Mouse (Mus musculus): ENCODE data around the gene Mcts1. TPM values are rescaled to one million over a fixed set of nuclear protein-coding genes. Genes with fewer than 3 reads are reported as not detected.
A peak's percentile ranks its signal among the peaks of the same experiment; 100 is the strongest.

The Mcts1 gene
- total RNA-seq (2021) = 10 to 100 TPM; 40.4 to 44.3 TPM

DNA sequence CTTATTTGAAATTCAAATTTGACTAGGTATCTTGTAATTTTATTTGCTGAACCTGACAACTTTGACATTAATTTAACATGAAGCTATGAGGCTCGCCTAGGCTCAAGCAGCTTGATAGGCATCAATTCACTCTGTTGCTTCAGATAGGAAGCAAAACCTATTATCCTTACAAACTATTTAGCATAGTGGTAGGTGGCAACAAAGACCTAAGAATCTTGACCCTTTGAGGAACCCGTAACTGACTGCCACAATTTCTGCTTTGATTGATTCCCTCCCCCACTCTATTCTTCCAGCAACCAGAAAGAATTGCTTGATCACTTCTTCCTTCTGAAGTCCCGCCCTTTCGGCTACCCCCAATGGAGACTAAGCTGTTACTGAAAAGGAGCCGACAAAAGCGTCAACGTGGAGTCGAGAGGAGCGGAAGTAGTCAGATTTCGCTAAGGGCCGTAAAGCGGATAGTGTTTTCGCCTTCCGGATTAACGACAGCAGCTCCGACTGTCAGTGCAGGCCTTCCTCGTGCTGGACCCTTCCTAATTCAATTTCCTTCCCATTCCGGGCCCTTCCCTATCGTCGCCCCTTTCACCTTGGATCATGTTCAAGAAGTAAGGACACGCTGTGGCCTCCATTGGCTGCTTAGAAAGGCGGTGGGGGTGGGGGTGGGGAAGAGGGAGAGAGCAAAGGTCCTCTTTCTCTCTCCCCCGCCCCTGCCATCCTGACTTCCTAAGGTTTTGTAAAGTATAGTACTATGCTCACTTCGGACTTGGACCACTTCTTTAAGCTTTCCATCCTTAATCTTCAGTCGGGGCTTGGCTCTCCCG, at the start of gene Mcts1:
Gene Mcts1, plus strand, starts transcription at position 402 of the 818 bp plus-strand sequence.
- intact Hi-C loops (cut with DNase I) = loop anchor here (5.0 kb wide), 2 partner anchors 33 to 37 kb away; partner anchors contain the start of gene C1galt1c1
- peak; percentile 50 for DNase-seq (ENCODE audit: low spot score)

DNA sequence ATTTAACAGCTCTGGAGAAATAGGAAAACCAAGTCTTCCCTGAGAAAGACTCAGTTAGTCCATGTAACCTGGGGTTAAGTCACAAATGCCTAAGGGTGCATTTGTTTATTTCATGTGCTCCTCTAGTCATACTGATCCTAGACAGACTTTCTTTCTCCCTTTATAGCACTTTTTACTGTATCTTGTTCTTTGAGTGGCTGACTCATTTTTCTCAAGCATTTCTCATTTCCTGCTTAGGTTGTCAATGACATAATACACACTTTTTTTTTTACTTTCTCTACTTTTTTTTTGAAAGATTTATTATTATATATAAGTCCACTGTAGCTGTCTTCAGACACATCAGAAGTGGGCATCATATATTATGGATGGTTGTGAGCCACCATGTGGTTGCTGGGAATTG, 47.1 kb upstream of the Mcts1 start:
- intact Hi-C loops (cut with DNase I) = no loop called here
- no peak for DNase-seq (ENCODE audit: low spot score)

DNA sequence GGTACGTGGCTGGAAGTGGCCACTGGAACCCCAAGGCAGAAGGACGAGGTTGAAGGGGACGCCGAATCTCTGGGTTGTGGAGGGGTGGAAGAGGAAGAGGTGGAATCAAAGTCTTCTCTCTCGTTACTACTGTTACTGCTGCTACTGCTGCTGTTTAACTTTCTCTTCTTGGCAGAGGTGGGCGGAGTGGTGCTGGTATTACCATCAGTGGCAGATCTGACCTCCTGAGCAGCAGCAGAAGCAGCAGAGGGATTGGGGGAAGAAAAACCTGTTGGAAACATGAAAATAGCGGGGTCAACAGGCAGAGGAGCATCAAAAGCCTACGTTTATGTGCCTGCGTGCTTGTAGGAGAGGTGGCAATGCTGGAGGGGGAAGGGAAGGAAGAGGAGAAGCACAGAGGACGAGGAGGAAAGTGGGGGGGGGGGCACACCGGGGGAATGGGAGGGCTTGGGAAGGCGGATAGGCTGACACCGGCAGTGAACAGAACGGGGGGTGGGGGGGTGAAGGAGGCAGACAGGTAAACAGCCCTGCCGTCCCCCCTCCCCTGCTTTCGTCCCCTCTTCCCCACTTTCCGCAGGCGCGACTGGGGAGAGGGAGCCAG, 36.3 kb upstream of the Mcts1 start:
- intact Hi-C loops (cut with DNase I) = no loop called here
- DNase-seq (ENCODE audit: low spot score) = no peak

DNA sequence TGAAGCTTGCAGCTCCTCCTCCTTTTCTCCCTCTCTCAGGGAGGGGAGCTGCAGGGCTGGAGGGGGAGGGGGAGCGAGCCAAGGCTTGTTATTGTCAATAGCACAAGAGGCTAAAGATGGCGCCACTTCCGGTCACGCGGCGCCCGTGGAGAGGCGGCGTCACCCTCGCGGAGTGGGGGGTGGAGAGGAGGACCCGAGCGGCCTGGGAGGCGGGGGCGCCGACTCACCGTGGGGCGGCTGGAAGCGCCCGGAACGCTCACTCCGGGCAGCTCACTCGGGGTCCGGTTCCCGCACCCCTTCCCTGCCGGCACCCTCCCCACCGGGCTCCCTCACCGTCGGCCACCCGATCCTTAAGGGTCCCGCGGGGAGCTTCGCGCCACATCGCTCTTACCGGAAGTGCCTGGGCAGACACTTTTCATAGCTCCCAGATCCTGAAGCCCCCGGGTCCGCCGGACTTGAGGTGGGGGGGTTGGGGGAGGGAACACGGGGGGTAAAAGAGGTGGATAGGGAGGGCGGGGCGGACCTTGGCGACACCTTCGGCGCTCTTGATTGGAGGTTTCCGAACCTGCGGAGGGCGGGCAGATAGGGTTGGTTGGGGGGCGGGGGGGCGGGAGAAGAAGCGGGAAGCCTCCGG, 35.7 kb upstream of the Mcts1 start:
- intact Hi-C loops (cut with DNase I) = loop anchor here (5.0 kb wide), 1 partner anchor 38 kb away; the partner anchor contains the start of gene Mcts1
- DNase-seq (ENCODE audit: low spot score) = peak; percentile 83

DNA sequence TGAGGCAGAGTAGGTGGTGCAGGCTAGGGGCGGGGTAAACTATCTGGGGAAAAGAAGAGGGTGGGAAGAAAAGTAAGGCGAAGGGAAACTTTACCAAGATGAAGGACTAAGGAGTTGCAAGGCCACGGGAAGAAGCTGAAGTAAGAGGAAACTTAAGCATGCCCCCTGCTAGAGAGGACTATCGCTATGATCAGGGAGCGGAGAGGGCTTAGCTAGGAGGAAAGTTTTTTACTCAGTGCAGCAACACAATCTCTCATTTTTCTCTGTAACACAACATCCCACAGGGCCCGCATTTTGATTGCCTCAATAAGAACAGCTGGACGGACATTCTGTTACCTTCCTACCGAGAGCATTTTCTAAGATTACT, 35.2 kb upstream of the Mcts1 start:
- intact Hi-C loops (cut with DNase I) = loop anchor here (5.0 kb wide), 1 partner anchor 37 kb away; the partner anchor contains the start of gene Mcts1
- no peak for DNase-seq (ENCODE audit: low spot score)

DNA sequence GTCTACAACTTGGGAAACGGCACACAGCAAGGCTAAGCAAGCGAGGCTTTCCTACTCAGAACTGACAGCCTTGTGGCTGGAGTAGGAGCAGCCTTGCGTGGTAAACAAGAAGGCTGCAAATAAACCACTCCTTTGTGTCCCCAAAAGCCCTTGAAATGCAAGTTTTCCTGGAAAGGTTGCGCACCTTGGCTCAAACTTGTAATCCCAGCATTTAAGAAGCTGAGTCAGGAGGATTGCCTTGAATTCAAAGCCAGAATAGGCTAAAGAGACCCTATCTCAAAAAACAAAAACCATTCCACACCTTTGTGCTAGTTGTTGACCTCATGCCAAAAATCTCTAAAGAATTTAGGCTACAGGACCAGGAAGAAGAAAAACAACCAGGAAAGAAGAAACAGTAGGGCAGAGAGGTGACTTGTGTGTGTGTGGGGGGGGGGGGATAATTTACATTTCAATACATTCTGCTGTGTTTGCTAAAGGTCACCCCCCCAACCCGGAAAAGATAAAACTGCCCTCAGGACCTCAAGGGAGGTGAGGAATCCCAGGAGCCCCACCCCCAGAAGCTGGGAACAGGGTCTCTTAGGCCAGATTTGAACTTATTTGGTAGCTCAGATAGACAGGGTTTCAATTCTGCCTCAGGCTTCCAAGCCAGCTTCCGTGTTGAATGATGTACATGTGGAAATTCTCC, 33.7 kb upstream of the Mcts1 start:
- intact Hi-C loops (cut with DNase I) = loop anchor here (5.0 kb wide), 1 partner anchor 36 kb away; the partner anchor contains the start of gene Mcts1
- no peak for DNase-seq (ENCODE audit: low spot score)

DNA sequence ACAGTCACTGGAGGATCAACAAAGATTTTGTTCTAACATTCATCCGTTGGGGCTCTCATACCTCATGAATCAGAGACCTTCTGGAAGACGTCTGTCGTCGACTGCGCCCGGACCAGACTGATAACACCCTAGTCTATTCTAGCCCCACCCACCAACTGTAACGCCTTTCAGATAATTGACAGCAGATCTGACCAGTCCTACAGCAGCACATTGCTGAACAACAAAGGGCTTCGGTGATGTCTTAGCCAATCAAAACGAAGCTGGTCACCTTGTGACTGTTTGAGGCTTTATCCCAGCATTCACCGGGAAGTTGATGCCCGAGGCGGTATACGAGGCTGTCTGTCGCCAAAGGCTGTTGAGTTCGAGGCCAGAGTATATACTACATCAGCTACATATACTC, 24.3 kb upstream of the Mcts1 start, which contains the start of gene Cul4b:
Gene Cul4b, minus strand, starts transcription at position 119 of the 400 bp plus-strand sequence.
- intact Hi-C loops (cut with DNase I) = no loop called here
- peak; percentile 39 for DNase-seq (ENCODE audit: low spot score)

DNA sequence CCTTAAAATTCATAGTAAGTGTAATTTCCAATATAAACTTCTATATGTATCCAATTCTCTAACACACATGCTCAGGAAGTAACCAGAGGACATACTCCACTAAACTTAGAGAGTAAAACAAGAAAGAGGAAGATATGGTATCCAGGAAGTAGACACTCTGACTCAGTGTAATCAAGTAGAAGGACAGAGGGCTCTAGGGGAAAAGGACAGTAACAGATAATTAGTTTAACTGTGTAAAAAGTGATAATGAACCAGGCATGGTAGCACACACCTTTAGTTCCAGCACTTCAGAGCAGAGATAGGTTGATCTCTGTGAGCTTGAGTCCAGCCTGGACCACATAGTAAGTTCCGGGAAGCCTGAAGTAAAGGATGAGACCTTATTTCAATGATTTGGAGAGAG, 19.2 kb upstream of the Mcts1 start:
- DNase-seq (ENCODE audit: low spot score) = no peak
- intact Hi-C loops (cut with DNase I) = no loop called here

DNA sequence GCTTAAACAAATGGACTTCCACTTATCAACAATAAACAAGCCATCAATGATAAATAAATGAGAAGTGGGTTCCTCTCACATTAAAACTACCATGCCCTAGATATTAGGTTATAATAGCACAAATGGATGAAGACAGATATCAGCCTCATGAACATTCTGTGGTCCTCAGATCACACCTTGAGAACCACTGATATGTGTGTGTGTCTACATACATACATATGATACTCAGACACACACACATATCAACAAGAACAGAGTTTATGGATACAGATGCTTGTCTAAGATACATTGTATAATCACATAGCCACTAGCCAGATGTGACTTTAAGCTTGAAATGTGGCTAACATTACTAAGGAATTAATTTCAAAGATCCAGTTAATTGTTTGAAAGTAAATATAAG, 17.1 kb upstream of the Mcts1 start:
- intact Hi-C loops (cut with DNase I) = no loop called here
- DNase-seq (ENCODE audit: low spot score) = no peak

DNA sequence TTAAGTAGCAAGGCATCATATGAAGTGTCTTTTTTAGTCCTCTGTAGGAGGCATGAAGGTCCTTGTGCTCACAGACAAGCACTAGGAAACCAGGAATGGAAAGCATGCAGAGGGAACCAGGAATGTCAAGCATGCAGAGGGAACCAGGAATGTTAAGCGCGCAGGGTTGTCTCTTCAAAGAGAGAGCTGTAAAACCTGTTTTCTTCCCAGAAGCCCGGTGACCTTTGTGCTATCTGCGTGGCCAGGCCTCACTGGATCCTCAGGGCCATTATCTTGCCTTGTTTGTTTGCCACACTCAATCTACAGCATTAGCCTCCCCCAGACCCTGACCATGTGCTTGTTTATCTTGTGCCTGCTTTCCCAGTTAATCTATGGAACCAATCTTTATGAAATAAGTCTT, 10.6 kb upstream of the Mcts1 start:
- no peak for DNase-seq (ENCODE audit: low spot score)
- intact Hi-C loops (cut with DNase I) = no loop called here

DNA sequence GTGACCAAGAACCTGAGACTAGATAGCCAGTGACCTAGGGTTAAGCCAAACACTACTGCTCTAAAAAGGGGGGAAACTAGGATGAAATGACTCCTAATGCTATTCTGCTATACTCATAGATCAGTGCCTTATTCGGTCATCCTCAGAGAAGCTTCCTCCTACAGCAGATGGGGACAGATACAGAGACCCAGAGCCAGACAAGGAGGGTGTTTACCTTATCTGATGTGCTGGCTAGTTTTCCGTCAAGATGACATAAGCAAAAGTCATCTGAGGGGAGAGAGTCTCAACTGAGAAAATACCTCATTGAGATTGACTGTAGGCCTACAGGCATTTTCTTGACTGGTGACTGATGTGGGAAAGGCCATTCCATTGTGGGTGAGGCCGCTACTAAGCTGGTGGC, 8.6 kb upstream of the Mcts1 start:
- intact Hi-C loops (cut with DNase I) = no loop called here
- DNase-seq (ENCODE audit: low spot score) = no peak

DNA sequence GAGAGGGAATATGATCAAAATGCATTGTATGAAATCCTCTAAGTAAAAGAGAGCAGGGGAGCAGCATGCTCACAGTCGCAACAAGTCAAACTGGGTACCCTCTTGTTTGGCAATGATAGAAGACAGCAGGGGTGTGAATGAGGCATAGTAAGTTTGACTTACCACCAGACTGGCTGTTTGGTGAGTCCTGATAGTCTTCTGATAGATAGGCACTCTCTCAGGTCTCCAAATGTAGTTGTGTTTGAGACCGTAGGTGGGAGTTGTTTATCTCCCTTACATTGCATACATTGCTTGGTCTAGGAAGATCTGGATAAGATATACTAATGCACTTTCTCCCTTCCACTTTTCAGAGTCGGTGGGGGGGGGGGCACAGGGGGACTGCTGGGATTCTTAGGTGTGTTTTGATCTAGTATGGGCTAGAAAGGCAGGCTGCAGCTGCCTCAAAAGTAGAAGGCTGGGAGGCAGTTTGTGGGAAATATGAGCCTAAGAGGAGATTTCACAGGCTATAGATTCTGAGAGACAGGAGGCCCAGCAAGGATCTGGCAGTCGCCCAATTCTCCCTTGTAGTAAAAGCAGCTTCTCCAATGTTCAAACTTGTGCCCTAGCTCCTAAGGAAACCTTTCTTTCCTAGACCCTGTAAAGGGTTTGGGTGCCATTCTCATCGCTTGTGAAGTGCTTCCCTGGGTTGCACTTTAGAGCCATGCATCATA, 7.0 kb upstream of the Mcts1 start:
- DNase-seq (ENCODE audit: low spot score) = no peak
- intact Hi-C loops (cut with DNase I) = no loop called here

DNA sequence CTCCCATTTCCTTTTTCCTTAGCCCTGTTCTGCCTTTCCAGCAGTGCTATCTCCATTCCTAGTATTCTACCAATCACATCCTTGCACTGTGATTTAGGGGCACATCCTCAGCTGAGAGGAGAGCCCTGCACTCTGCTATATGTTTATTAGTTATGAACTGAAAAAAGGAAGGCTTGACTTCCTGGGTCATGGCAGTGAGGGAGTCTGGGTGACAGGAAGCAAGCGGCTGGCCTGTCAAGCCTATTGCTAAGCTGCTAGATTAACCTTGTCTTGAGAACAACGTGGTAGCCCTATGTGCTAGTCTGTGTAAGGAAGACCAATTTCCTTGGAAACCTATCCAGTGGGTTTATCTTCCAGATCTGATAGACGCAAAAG, 604 bp downstream of the Mcts1 start:
- intact Hi-C loops (cut with DNase I) = loop anchor here (5.0 kb wide), 2 partner anchors 34 to 36 kb away; partner anchors contain the start of gene C1galt1c1
- DNase-seq (ENCODE audit: low spot score) = no peak

DNA sequence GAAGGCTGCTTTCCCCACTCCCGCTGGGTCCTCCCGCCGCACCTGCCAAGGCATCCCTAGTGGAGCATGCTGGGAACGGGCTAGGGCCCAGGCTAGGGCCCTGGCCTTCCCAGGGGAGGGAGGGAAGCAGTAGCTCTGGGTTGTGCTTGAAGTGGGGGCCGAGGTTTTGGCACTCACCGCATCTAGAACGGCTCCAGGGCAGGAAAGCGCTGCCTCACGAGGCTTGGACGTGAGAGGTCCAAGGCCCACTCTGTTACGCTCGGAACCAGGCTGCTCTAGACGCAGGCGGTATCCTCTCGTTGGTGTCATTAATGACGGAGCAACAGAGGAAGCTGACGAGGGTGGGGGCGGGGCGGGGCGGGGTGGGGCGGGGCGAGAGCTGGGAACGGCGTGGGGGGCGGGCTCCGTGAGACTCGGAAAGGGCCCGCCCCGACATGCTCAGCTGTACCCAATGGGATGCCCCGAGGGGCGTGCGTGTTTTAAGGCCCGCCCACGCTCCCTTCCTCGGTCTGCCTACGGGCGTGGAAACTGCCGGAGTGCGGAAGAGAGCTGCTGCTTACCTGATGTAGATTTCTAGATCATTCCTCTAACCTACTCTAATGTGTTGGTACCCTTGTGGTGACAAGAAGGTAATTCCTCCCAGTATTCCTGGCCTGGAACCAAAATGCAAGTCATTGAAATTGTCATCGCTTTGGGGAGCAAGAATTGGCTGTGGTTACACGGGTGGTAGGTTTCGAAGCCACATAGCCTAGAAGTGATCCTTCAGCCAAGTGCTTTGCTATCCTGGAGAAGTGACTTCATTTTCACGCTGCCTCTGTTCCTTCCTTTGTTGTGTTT, 34.6 kb downstream of the Mcts1 start, which contains the start of gene C1galt1c1:
Gene C1galt1c1, minus strand, starts transcription at position 287 of the 837 bp plus-strand sequence.
- peak; percentile 84 for DNase-seq (ENCODE audit: low spot score)
- intact Hi-C loops (cut with DNase I) = loop anchor here (5.0 kb wide), 1 partner anchor 33 kb away; the partner anchor contains the start of gene Mcts1

DNA sequence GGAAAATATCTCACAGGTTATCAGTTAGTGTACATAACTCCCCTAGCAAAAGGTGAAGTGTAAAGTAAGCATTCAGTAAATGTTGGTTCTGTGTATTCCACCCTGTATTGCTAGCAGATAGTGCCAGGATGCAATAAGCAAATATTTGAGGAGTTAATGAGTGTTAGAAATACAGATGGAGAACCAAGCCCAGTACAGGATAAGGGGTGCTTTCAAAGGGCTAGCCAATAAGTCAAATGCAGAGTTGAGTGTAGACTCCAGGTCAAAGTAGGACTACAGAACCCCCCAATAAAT, 35.2 kb downstream of the Mcts1 start:
- intact Hi-C loops (cut with DNase I) = loop anchor here (5.0 kb wide), 1 partner anchor 33 kb away; the partner anchor contains the start of gene Mcts1
- no peak for DNase-seq (ENCODE audit: low spot score)

DNA sequence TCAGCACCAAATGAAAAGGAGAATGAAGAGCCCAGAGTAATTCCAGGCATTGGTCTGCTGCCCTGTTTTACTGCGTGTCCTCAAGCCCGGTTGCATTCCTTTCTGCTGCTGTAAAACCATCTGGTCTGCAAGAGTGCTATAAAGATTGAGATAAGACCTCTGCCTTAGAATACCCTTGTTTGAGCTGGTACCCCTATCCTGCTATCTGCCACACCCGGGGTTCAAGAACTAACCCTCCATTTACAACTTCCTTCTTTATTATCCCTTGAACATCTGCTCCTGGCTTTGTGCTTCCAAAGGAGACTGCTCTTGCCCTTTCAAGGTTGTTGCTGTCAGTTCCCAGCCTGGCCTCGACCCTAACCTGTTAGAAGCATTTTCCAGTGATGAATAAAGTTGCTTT, 41.1 kb downstream of the Mcts1 start:
- intact Hi-C loops (cut with DNase I) = no loop called here
- no peak for DNase-seq (ENCODE audit: low spot score)

DNA sequence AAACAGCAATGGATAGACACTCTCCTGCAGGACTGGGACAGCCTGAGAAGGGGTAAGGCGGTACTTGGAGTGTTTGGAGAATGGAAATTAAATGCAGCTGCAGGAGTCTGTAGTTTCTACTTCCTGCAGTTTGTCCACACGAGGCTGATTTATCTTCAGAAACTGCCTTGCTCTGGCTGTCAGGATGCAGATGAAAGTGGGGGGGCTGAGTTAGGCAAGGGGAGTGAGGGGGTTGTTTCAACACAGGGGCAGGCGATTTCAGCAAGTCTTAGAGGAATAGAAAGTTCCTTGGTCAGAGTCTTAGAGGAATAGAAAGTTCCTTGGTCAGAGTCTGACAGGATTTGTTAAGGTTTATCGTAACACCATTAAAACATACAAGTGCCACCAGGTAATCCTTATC, 41.8 kb downstream of the Mcts1 start:
- DNase-seq (ENCODE audit: low spot score) = no peak
- intact Hi-C loops (cut with DNase I) = no loop called here

DNA sequence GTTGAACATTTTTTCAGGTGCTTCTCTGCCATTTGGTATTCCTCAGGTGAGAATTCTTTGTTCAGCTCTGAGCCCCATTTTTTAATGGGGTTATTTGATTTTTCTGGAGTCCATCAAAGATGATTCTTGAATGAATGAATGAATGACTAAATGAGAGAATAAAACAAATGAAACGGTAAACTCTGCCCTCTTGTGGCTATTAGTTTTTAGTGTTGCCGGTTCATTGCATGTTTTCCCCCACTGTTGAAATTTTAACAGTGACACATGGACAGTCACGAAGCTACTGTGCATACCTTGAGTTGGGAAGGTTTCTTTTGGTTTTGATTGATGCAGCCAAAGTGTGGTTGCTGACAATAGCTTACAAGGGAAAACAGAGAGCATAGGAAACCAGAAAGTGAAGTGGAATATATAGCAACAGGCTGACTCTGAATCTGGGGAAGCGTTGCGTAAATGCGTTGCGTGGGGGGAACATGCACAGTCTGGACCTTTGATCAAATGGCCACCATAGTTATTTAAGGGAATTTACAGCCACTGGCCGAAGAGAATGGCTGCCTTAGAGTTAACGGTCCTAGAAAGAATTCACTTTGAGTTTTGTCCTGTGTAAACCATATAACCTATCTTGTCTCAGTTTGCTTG, 50.1 kb downstream of the Mcts1 start:
- intact Hi-C loops (cut with DNase I) = loop anchor here (5.0 kb wide), 1 partner anchor 138 kb away; no protein-coding TSS in a partner anchor
- no peak for DNase-seq (ENCODE audit: low spot score)
